Mouse (Mus musculus) kidney, adult 11 months (tissue): Measurements from ENCODE around the gene Apmap.
A peak's percentile ranks its signal among the peaks of the same experiment; 100 is the strongest.
"Not testable (repeated sequence)": the region's sequence is repeated elsewhere in the genome, so short reads cannot be mapped to it uniquely, and the experiment has no call there.

Source experiments
- DNase-seq: peaks from one replicate; pipeline ENCODE4 v3.0.0; 2022

Apmap gene

DNA sequence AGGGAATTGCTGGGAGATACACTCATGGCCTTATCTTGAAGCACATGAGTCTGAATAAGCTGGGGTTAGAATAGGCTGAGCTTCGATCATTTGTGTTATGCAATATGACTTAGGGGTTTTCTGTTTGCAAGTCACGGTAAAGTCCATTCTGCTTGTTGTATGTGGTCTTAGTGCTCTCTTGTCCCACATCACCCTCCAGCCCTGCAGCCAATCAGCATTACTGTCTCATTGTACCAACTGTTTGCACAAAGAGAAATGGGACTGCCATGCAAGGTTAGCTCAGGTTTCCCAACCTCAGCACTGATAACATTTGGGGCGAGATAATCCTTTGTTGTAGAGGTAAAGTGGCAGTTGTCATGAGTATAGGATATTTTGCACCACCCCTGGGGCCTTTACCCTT, 1.7 kb upstream of the Apmap start:
- no peak for DNase-seq

DNA sequence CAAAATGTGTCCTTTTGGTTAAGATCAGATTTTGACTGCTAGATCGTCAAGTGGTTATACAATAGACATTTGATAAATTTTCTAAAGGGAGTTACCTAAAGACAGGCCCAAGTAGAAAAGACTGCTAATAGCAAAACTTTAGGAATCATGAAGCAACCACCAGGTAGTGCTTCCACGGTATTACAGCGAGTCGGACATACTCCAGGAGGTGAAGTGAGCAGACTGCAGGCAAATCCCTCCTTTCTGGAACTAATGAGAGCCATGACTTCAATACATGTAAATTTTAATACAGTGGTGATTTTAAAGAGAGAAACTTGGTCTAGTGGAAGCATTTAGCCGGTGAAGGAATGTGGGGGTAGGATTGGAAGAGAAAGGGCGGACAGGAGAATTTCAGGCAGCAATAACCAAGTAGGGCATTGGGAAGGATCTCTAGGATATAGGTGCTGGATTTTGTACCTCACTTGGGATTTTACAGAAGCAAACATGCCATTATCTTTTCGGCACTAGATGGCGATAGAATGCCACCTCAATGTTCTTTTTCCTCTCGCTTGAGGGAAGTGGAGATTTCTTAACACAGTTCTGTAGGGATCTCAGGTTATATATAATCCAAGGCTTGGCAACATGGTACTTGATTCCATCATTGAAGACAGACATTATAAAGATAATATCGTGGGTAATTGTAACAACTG, 649 bp upstream of the Apmap start:
- peak; percentile 48 for DNase-seq

GRCm38 (mm10) chr2:150607086-150607485, 1.3 kb downstream of the Apmap start:
- no peak for DNase-seq

DNA sequence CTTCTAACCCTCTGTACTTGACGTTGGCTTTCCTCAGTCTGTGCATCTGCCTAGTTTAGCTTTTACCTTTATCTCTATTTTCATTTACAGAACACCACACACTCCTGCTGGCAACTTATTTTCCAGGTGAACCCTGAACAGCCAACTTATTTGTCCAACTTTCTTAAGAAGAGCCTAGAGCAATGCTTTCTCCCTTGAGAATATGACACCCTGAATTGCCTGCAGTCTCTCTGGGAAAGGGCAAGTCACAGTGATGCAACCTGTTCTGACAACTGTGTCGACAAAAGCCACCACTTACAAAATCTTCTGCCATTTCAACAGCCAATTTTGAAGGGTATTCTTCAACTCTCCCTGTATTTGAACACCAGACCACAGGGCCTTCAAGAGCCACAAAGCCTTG, 3.6 kb downstream of the Apmap start:
- DNase-seq, result no peak

DNA sequence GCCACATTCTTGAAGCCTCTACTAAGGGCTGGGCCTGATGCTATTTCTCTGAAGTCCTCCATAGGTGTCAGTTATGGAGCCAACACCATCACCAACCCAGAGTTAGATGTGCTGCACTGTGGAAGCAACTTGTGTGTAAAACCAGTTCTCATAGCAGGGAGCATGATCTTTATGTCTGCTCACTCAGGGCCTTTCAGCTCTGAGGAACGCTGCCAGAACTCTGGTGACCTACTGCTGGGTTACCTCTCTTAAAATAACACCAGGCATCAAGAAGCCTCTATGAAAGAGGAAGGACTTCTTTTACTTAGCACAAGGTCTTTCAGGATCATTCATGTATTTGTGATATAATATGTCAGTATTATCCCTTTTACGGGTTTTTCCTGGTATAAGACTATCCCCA, 6.2 kb downstream of the Apmap start:
- DNase-seq, result no peak

GRCm38 (mm10) chr2:150600263-150600662, 8.1 kb downstream of the Apmap start:
- peak; percentile 52 for DNase-seq

DNA sequence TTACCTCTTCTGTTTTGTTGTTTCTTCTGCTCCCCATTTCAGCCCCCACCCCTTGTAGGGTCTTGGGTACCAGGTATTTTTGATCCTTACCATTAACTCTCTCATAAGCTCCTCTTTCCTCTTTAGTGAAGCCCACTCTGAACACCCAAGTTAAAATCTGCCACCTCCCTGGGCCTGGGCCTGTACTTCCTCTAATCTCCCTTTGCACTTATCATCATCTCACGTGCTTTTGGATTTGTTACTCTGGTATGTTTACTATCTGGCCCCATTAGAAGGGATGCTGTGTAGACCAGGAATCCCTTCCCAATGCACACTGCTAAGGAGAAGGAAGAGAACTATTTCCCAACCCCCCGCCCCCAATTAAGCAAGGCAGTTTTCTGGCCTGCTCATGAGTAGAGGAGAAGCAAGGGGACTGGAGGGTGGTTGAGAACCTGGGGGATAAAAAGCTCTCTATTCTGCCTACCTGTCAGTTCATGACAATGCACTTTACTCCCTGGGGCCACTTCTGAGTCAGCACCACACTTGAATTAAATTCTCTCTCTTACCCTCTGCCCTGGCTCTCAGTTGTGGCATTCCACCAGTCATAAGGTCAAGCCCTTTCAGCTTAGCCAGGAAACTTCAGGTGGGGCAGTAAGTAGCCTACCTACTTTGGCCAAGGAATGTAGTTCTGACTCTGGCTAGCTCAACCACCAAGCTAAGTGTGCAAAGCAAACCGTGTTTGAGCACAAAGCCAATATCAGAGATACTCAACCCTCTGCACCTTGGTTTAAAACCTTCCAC, 12.8 kb downstream of the Apmap start:
- DNase-seq, result peak; percentile 76

DNA sequence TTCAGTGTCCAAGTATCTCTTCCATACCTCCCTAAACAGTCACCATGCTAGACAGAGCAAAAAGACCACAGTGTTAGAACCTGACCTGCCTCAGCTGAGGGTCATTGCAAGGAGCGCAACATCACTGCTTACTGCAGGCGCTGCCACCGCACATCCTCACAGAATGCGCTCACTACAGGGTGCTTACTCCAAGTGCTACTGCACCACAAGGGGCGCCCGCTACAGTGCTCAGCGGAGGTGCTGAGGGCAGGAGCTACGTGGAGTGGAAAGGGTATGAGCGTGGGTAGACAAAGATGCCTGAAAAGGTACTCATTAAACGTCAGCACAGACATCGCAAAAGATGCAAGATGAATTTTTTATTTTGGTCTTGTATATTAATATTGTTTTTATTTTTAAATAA, 19.3 kb downstream of the Apmap start:
- DNase-seq, result no peak

- DNase-seq, result no peak
Observed at GRCm38 (mm10) chr2:150579628-150580027, 28.7 kb downstream of the Apmap start.

DNA sequence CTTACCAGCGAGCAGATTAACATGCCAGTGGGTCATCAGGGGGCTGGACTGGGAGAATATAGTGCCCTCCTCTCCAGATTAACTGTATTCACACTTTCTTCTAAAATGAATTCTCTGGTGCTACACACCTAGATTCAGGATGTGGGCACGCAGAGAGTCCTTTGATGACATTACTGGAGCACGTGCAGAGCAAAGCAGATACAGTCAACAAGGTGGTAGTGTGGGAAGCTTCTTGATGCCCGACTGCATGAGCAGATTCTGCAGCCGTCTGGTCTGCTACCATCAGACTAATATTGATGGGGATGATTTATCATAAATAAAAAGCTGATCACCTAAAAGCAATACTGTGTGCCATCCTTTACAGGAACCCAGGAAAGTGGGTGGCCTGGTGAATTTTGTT, 29.8 kb downstream of the Apmap start:
- no peak for DNase-seq

DNA sequence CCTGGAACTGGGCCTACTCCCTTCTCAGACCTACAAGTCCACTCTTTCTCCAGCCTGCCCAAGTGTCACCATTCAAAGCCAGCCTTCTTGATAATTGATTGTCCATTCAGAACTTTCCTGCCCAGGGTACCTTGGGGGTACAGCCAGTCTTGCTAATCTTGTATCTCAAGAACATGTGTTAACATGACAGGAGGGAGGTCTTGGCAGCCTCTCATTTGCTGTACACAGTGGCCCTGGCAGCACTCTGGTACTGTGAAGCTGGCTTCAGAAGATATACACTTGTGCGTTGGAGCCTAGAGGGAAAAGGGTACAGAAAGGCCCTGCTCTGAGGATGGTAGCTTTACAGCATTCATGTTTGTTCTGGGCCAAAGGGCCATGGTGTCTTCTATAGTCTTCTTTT, 32.1 kb downstream of the Apmap start:
- DNase-seq, result no peak

- DNase-seq, result no peak
Observed at GRCm38 (mm10) chr2:150572463-150572862, 35.9 kb downstream of the Apmap start.

GRCm38 (mm10) chr2:150570761-150571160, 37.6 kb downstream of the Apmap start:
- DNase-seq, result no peak

- no peak for DNase-seq
Observed at GRCm38 (mm10) chr2:150569847-150570590, 38.3 kb downstream of the Apmap start, which contains the start of gene Cst7. Gene Cst7 (plus strand): TSS chr2:150570415.

GRCm38 (mm10) chr2:150567051-150567450, 41.3 kb downstream of the Apmap start:
- DNase-seq, result no peak

- no peak for DNase-seq
Observed at GRCm38 (mm10) chr2:150558568-150558967, 49.8 kb downstream of the Apmap start.

- not testable (repeated sequence) for DNase-seq
Observed at GRCm38 (mm10) chr2:150549576-150549975, 58.8 kb downstream of the Apmap start.
